Mouse (Mus musculus) CH12.LX (cell line): ENCODE results near the gene Cfap97d1. TPM values are rescaled to one million over a fixed set of nuclear protein-coding genes. Genes with fewer than 3 reads are reported as not detected.

Experiments
- DNase-seq: peaks from one replicate; pipeline ENCODE4 v3.0.0-alpha.2; 2013; ENCODE audit errors: extremely low read depth
- H3K27ac ChIP-seq: 2 replicates; pipeline ENCODE4 v1.5.1; 2012; ENCODE audit warnings: low read depth, mild to moderate bottlenecking, control low read depth, moderate library complexity; ENCODE audit not compliant: insufficient read depth
- H3K27me3 ChIP-seq: replicated peaks from 2 replicates; pipeline ENCODE3; 2012; ENCODE audit warnings: inconsistent platforms
- H3K36me3 ChIP-seq, 2 experiments: replicated peaks in 1 of 2; 2 replicates each; pipeline versions ENCODE3 to v1.6.1; 2012; ENCODE audit warnings: inconsistent platforms in 1 of 2, low read length in 1 of 2, mild to moderate bottlenecking in 1 of 2, mixed read lengths in 1 of 2, moderate library complexity in 1 of 2; ENCODE audit not compliant: control insufficient read depth in 1 of 2, insufficient read depth in 1 of 2
- H3K4me1 ChIP-seq, 2 experiments: 2 replicates each; pipeline ENCODE4 v1.6.1; 2012; ENCODE audit warnings: inconsistent platforms in 1 of 2, moderate library complexity in 1 of 2; ENCODE audit not compliant: insufficient read depth in 2 of 2, control insufficient read depth in 1 of 2
- H3K4me2 ChIP-seq: 2 replicates; pipeline ENCODE4 v1.6.1; 2012; ENCODE audit warnings: low read depth, mild to moderate bottlenecking, control low read depth; ENCODE audit not compliant: poor library complexity, insufficient read depth, severe bottlenecking
- H3K4me3 ChIP-seq, 3 experiments: fragments of 150-350 bp in 1 of 3; sonication (generic) in 1 of 3; replicated peaks in 1 of 3; 2 replicates each; pipeline versions ENCODE3 to v1.5.1; 2011 to 2012; ENCODE audit warnings: low read depth in 2 of 3, low read length in 2 of 3, mild to moderate bottlenecking in 2 of 3, moderate library complexity in 2 of 3, control low read depth in 1 of 3, improper control_type of control experiment in 1 of 3, inconsistent platforms in 1 of 3, mixed read lengths in 1 of 3; ENCODE audit not compliant: poor library complexity in 1 of 3
- H3K79me2 ChIP-seq: replicated peaks from 2 replicates; pipeline ENCODE4 v1.6.1; 2012; ENCODE audit warnings: mild to moderate bottlenecking, moderate library complexity; ENCODE audit not compliant: control insufficient read depth, poor library complexity, insufficient read depth, severe bottlenecking; ENCODE audit errors: extremely low read depth
- H3K9ac ChIP-seq: 2 replicates; pipeline ENCODE4 v1.6.1; 2012; ENCODE audit warnings: low read depth, mild to moderate bottlenecking, control low read depth, moderate library complexity; ENCODE audit not compliant: insufficient read depth
- H3K9me3 ChIP-seq: replicated peaks from 2 replicates; pipeline ENCODE3; 2012; ENCODE audit warnings: low read length, inconsistent platforms, mixed read lengths
- CTCF ChIP-seq, 2 experiments: IDR thresholded peaks in 1 of 2; conservative IDR thresholded peaks in 1 of 2; 2 replicates each; pipeline ENCODE4 v1.5.1; 2011 to 2012; ENCODE audit warnings: low read depth in 2 of 2, low read length in 2 of 2, improper control_type of control experiment in 1 of 2, inconsistent platforms in 1 of 2, mild to moderate bottlenecking in 1 of 2, moderate library complexity in 1 of 2
- MAFK ChIP-seq: IDR thresholded peaks from 2 replicates; pipeline ENCODE4 v1.6.1; 2011; ENCODE audit warnings: low read length, improper control_type of control experiment; ENCODE audit not compliant: insufficient replicate concordance
- MEF2A ChIP-seq: IDR thresholded peaks from 2 replicates; pipeline ENCODE4 v1.6.1; 2014; ENCODE audit warnings: low read depth, mild to moderate bottlenecking, inconsistent platforms, low read length, improper control_type of control experiment, borderline replicate concordance
- NELFE ChIP-seq: IDR thresholded peaks from 2 replicates; pipeline ENCODE4 v1.6.1; 2011; ENCODE audit warnings: low read depth, low read length, improper control_type of control experiment
- POLR2AphosphoS2 ChIP-seq: IDR thresholded peaks from 2 replicates; pipeline ENCODE4 v1.6.1; 2011; ENCODE audit warnings: low read depth, low read length, improper control_type of control experiment
- RCOR1 ChIP-seq: conservative IDR thresholded peaks from 2 replicates; pipeline ENCODE4 v1.6.1; 2012; ENCODE audit warnings: low read depth, mild to moderate bottlenecking, inconsistent platforms, low read length, improper control_type of control experiment
- TCF12 ChIP-seq: IDR thresholded peaks from 2 replicates; pipeline ENCODE4 v1.6.1; 2014; ENCODE audit warnings: low read depth, mild to moderate bottlenecking, inconsistent platforms, low read length, improper control_type of control experiment
- ZKSCAN1 ChIP-seq: IDR thresholded peaks from 2 replicates; pipeline ENCODE4 v1.6.1; 2012; ENCODE audit warnings: low read depth, inconsistent platforms, low read length, improper control_type of control experiment, borderline replicate concordance
- ZMIZ1 ChIP-seq: IDR thresholded peaks from 2 replicates; pipeline ENCODE4 v1.6.1; 2012; ENCODE audit warnings: low read depth, mild to moderate bottlenecking, inconsistent platforms, low read length, improper control_type of control experiment
- dilution Hi-C: fragments of 300-500 bp; cut with MboI; formaldehyde crosslinking; loops from 2 replicates; pipeline ENCODE4 v1.14.3; 2020; ENCODE audit warnings: low sequenced_read_pairs; ENCODE audit not compliant: extremely low pct_unique_long_range_greater_than_20kb, extremely low pct_ligation_motif_present
- in situ Hi-C: fragments of 300-500 bp; cut with MboI; formaldehyde crosslinking; loops from 3 replicates; pipeline ENCODE4 v1.14.3; 2019; ENCODE audit warnings: low sequenced_read_pairs, low pct_ligation_motif_present, low pct_unique_long_range_greater_than_20kb, mixed read lengths
- polyA plus RNA-seq: library from polyadenylated mRNA; unstranded; fragments of >175 nt; gene quantifications from 2 replicates; pipeline ENCODE4 v1.2.1, GENCODE M21; 2012; ENCODE audit warnings: low read depth; ENCODE audit not compliant: insufficient read length
- total RNA-seq, 2 experiments: library from RNA; depleted of rRNA; stranded (reverse); fragments of 300-350 nt in 1 of 2; fragments of >200 nt in 1 of 2; gene quantifications; 2 replicates each; pipeline ENCODE4 v1.2.3; 2012 to 2014

The Cfap97d1 gene
- total and polyA plus RNA-seq, 3 experiments: not detected

DNA sequence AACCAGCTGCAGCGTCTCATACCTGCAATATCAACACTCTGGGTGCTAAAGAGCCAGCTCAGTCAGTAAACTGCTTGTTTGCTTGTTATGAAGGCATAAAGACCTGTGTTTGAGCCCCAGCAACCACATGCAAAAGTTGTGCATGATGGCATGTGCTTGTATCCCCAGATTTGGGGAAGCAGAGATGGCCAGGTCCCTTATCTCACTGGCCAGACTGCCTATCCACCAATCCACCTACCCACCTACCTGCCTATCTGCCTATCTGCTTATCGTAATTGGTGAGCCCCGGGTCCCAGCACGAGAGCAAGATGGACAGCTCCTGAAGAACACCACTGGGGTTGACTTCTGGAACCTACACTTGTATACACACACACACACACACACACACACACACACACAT lies 45.2 kb downstream of the Cfap97d1 start:
- no peak for DNase-seq
- no peak overlapping the region for H3K4me3 ChIP-seq
- no peak for TF ChIP-seq TCF12
- TF ChIP-seq MEF2A: no peak
- TF ChIP-seq ZKSCAN1: no peak
- H3K4me2 ChIP-seq: no peak overlapping the region
- in situ Hi-C loops: no loop called here
- no peaks in the 10 kb centered on the region for H3K79me2 ChIP-seq
- H3K4me1 ChIP-seq: peaks cover 0 to 2% of the 10 kb centered on the region in 2 experiments; a peak in 2 of 4 replicates
- no peaks in the 10 kb centered on the region for H3K9me3 ChIP-seq
- no peak overlapping the region for H3K27ac ChIP-seq
- dilution Hi-C loops: no loop called here
- no peak overlapping the region for H3K9ac ChIP-seq
- H3K27me3 ChIP-seq: peaks cover 89% of the 10 kb centered on the region
- H3K36me3 ChIP-seq: no peaks in the 10 kb centered on the region

DNA sequence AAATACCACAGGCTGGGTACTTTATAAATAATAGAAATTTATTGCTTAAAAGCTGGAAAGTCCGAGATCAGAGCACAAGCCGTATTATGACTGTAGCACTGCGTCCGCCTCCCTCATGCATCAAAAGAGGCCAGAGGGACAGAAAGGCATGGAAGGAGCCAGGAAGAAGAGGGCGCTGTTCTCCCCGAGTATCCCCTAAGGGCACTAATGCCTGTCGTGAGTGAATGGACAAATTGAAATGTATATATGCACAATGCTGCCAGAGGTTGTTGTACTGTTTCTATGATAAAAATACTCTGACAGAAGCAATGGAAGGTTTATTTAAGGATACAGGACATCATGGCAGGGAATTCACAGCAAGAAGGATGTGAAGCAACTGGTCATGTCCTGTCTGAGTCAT lies 45.9 kb downstream of the Cfap97d1 start:
- no peak overlapping the region for H3K9ac ChIP-seq
- no peak for DNase-seq
- H3K9me3 ChIP-seq: no peaks in the 10 kb centered on the region
- in situ Hi-C loops (no loop called here), dilution Hi-C loops (no loop called here)
- H3K4me1 ChIP-seq: peaks cover 0 to 2% of the 10 kb centered on the region in 2 experiments; a peak in 2 of 4 replicates
- no peaks in the 10 kb centered on the region for H3K36me3 ChIP-seq
- peaks cover 89% of the 10 kb centered on the region for H3K27me3 ChIP-seq
- H3K27ac ChIP-seq: no peak overlapping the region
- no peaks in the 10 kb centered on the region for H3K79me2 ChIP-seq
- no peak overlapping the region for H3K4me3 ChIP-seq
- TF ChIP-seq ZMIZ1: no peak
- 0 out of 4 replicates have a peak, but pooled peaks of 1 of the 2 experiments have one; percentile 6 for TF ChIP-seq CTCF (conservative IDR thresholded peaks at IDR 0.05 in 1 of 2, IDR thresholded peaks at IDR 0.05 in 1 of 2; ENCODE audit: low read depth in 2 of 2, low read length in 2 of 2)
- no peak overlapping the region for H3K4me2 ChIP-seq

DNA sequence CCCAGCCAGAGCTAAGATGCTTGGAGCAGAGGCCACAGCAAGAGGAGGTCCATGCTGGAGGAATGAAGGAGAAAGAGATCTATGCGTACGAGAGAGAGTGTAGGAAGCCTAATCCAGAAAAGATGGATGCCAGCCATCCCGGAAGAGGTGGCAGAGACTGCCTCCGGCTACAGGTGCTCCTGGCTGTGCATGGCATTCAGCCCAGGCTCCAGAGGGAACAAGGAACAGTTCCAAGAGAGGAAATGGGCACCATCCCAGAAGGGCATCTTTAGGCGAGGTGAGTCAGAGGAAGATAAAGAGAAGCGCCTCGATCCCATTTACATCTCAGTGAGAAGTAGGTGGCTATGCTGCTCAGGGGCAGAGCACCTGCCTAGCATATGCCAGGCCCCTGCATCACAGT lies 47.1 kb downstream of the Cfap97d1 start:
- no peak overlapping the region for H3K4me3 ChIP-seq
- peaks cover 87% of the 10 kb centered on the region for H3K27me3 ChIP-seq
- H3K27ac ChIP-seq: no peak overlapping the region
- H3K4me2 ChIP-seq: no peak overlapping the region
- TF ChIP-seq MAFK: no peak
- TF ChIP-seq POLR2AphosphoS2: no peak
- no peak for TF ChIP-seq RCOR1
- TF ChIP-seq NELFE: no peak
- no peaks in the 10 kb centered on the region for H3K36me3 ChIP-seq
- DNase-seq: no peak
- in situ Hi-C loops: no loop called here
- H3K9ac ChIP-seq: no peak overlapping the region
- H3K9me3 ChIP-seq: no peaks in the 10 kb centered on the region
- dilution Hi-C loops: no loop called here
- peaks cover 0 to 2% of the 10 kb centered on the region in 2 experiments; a peak in 2 of 4 replicates for H3K4me1 ChIP-seq
- no peaks in the 10 kb centered on the region for H3K79me2 ChIP-seq
